Mouse (Mus musculus): Measurements from ENCODE around the gene Ddx28. TPM values are rescaled to one million over a fixed set of nuclear protein-coding genes. Genes with fewer than 3 reads are reported as not detected.
A peak's percentile ranks its signal among the peaks of the same experiment; 100 is the strongest.
"Not testable (repeated sequence)": the region's sequence is repeated elsewhere in the genome, so short reads cannot be mapped to it uniquely, and the experiment has no call there.

The Ddx28 gene
- polyA plus RNA-seq, 1 experiment from 2014 or later, result 22.8 TPM

- no peak for ATAC-seq
- no peaks in the 10 kb centered on the region for H3K27me3 ChIP-seq (replicated peaks; ENCODE audit: control insufficient read depth, insufficient read depth, low read length)
- H3K36me3 ChIP-seq (ENCODE audit: control insufficient read depth, insufficient read depth), result no peaks in the 10 kb centered on the region
- H3K4me2 ChIP-seq (ENCODE audit: low read length), result no peak overlapping the region
- no peaks in the 10 kb centered on the region; the same call in 1 of the 2 replicates for H3K4me1 ChIP-seq (replicated peaks; ENCODE audit: control insufficient read depth, insufficient read depth, low read length)
- no peak overlapping the region for H3K27ac ChIP-seq (ENCODE audit: low read length)
- no peaks in the 10 kb centered on the region for H3K9me3 ChIP-seq (ENCODE audit: control insufficient read depth, low read length)
- 85% methylated on average over 11 of the region's 11 CpGs for WGBS
- no peak overlapping the region for H3K9ac ChIP-seq (replicated peaks; ENCODE audit: low read depth, low read length)
- no peak overlapping the region for H3K4me3 ChIP-seq (replicated peaks; ENCODE audit: low read length)
These were observed 23.1 kb downstream of the Ddx28 start for GRCm38 (mm10) chr8:105988546-105988945.

DNA sequence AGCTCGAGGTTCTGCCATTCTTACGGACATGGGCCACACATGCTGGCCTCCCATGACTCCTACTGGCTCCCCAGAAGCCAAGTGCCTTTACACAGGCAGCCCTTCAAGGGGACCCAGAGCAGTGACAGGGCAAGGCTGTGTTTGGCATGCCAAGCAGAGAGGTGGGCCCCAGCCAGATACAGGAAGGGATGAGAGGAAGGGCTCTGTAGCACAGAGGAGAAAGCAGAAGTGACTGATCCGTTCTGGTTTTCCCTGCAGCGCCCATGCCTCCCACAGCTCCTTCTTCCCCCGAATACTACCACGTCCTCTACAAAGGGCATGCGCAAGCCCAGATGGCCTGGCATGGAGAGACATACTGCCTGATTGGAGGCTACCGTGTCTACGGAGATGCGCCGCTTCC is 28.3 kb downstream of the Ddx28 start:
- not testable (repeated sequence) for H3K4me1 ChIP-seq (replicated peaks; ENCODE audit: control insufficient read depth, insufficient read depth, low read length); H3K9ac ChIP-seq (replicated peaks; ENCODE audit: low read depth, low read length); H3K4me2 ChIP-seq (ENCODE audit: low read length); ATAC-seq; H3K4me3 ChIP-seq (replicated peaks; ENCODE audit: low read length); H3K36me3 ChIP-seq (ENCODE audit: control insufficient read depth, insufficient read depth); H3K9me3 ChIP-seq (ENCODE audit: control insufficient read depth, low read length); H3K27ac ChIP-seq (ENCODE audit: low read length); H3K27me3 ChIP-seq (replicated peaks; ENCODE audit: control insufficient read depth, insufficient read depth, low read length)
- 85% methylated on average over 11 of the region's 11 CpGs for WGBS

- Histone ChIP-seq H3K27ac (ENCODE audit: low read length) (no peak overlapping the region), H3K9ac (replicated peaks; ENCODE audit: low read depth, low read length) (no peak overlapping the region), H3K4me3 (replicated peaks; ENCODE audit: low read length) (no peak overlapping the region), H3K4me2 (ENCODE audit: low read length) (no peak overlapping the region), H3K4me1 (replicated peaks; ENCODE audit: control insufficient read depth, insufficient read depth, low read length) (no peaks in the 10 kb centered on the region), H3K36me3 (ENCODE audit: control insufficient read depth, insufficient read depth) (no peaks in the 10 kb centered on the region), H3K9me3 (ENCODE audit: control insufficient read depth, low read length) (no peaks in the 10 kb centered on the region), H3K27me3 (replicated peaks; ENCODE audit: control insufficient read depth, insufficient read depth, low read length) (no peaks in the 10 kb centered on the region)
- ATAC-seq, result no peak
- 94% methylated on average over 1 of the region's 1 CpGs for whole genome bisulfite sequencing
These were observed 30.5 kb downstream of the Ddx28 start for GRCm38 (mm10) chr8:105981146-105981545.

DNA sequence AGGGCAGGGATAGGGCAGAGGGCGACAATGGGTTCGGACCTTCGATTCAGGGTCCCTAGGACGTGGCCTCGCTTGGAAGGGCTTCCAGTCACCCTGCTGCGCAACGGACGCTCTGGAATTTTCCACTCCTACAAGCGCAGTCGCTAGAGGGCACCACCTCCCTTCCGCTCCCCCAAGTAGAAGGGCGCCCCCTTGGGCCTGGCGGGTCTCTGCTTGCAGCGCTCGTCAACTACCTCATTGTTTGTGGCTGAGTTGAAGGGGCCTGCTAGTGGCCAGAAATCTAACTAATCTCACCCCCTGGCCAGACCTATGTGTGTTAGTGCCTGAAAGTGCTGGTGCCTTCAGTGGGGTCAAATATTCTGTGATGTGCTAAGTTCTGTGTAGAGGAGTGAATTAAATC is 32.4 kb downstream of the Ddx28 start, which contains the start of gene Dpep3:
TSS of gene Dpep3 (minus strand) at position 105 of the 400 bp plus-strand sequence.
- no peak for ATAC-seq
- WGBS, result 92% methylated on average over 15 of the region's 15 CpGs
- Histone ChIP-seq H3K27me3 (replicated peaks; ENCODE audit: control insufficient read depth, insufficient read depth, low read length) (no peaks in the 10 kb centered on the region), H3K4me3 (replicated peaks; ENCODE audit: low read length) (no peak within 1 kb of the TSS), H3K9ac (replicated peaks; ENCODE audit: low read depth, low read length) (no peak within 1 kb of the TSS), H3K4me2 (ENCODE audit: low read length) (no peak within 1 kb of the TSS), H3K27ac (ENCODE audit: low read length) (no peak within 1 kb of the TSS), H3K4me1 (replicated peaks; ENCODE audit: control insufficient read depth, insufficient read depth, low read length) (no peaks in the 10 kb centered on the region), H3K9me3 (ENCODE audit: control insufficient read depth, low read length) (no peaks in the 10 kb centered on the region), H3K36me3 (ENCODE audit: control insufficient read depth, insufficient read depth) (no peaks in the 10 kb centered on the region)

- Histone ChIP-seq H3K4me3 (replicated peaks; ENCODE audit: low read length) (no peak overlapping the region), H3K4me2 (ENCODE audit: low read length) (no peak overlapping the region), H3K9ac (replicated peaks; ENCODE audit: low read depth, low read length) (no peak overlapping the region), H3K27ac (ENCODE audit: low read length) (no peak overlapping the region), H3K9me3 (ENCODE audit: control insufficient read depth, low read length) (no peaks in the 10 kb centered on the region), H3K36me3 (ENCODE audit: control insufficient read depth, insufficient read depth) (no peaks in the 10 kb centered on the region), H3K27me3 (replicated peaks; ENCODE audit: control insufficient read depth, insufficient read depth, low read length) (no peaks in the 10 kb centered on the region), H3K4me1 (replicated peaks; ENCODE audit: control insufficient read depth, insufficient read depth, low read length) (no peaks in the 10 kb centered on the region)
- 62% methylated on average over 7 of the region's 7 CpGs for WGBS
- no peak for ATAC-seq
These were observed 36.3 kb downstream of the Ddx28 start for GRCm38 (mm10) chr8:105975363-105975762.

DNA sequence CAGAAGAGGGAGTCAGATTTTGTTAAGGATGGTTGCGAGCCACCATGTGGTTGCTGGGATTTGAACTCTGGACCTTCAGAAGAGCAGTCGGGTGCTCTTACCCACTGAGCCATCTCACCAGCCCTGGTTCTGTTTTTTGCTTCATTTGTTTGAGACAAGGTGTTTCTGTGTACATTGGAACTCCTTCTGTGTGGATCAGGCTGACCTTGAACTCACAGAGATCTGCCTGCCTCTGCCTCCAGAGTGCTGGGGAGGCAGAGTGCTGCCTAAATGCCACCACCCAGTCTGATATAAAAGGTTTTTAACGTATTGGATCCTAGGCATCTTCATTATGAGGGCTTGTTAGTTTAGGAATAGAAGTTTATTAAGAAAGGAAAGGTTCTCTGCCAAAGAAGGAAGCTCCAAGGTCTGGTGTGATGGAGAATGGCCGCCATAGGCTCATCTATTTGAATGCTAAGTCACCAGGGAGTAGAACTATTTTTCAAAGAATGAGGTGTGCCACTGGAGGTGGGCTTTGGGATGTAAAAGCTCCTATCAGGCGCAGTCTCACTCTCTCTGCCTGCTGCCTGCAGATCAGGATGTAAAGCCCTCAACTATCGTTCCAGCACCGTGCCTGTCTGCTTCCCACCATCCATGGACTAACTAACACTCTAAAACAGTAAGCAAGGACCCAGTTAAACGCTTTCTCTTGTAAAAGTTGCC is 40.5 kb downstream of the Ddx28 start:
- 73% methylated on average over 8 of the region's 8 CpGs for WGBS
- Histone ChIP-seq H3K4me2 (ENCODE audit: low read length) (no peak overlapping the region), H3K27me3 (replicated peaks; ENCODE audit: control insufficient read depth, insufficient read depth, low read length) (peaks cover 11% of the 10 kb centered on the region), H3K4me3 (replicated peaks; ENCODE audit: low read length) (no peak overlapping the region), H3K4me1 (replicated peaks; ENCODE audit: control insufficient read depth, insufficient read depth, low read length) (no peaks in the 10 kb centered on the region), H3K9me3 (ENCODE audit: control insufficient read depth, low read length) (no peaks in the 10 kb centered on the region), H3K9ac (replicated peaks; ENCODE audit: low read depth, low read length) (no peak overlapping the region), H3K36me3 (ENCODE audit: control insufficient read depth, insufficient read depth) (no peaks in the 10 kb centered on the region), H3K27ac (ENCODE audit: low read length) (no peak overlapping the region)
- ATAC-seq, result no peak

- Histone ChIP-seq H3K27ac (ENCODE audit: low read length) (no peak overlapping the region), H3K4me1 (replicated peaks; ENCODE audit: control insufficient read depth, insufficient read depth, low read length) (no peaks in the 10 kb centered on the region), H3K4me3 (replicated peaks; ENCODE audit: low read length) (no peak overlapping the region), H3K36me3 (ENCODE audit: control insufficient read depth, insufficient read depth) (no peaks in the 10 kb centered on the region), H3K9me3 (ENCODE audit: control insufficient read depth, low read length) (no peaks in the 10 kb centered on the region), H3K9ac (replicated peaks; ENCODE audit: low read depth, low read length) (no peak overlapping the region), H3K4me2 (ENCODE audit: low read length) (no peak overlapping the region), H3K27me3 (replicated peaks; ENCODE audit: control insufficient read depth, insufficient read depth, low read length) (peaks cover 15% of the 10 kb centered on the region)
- no peak for ATAC-seq
- WGBS, result 64% methylated on average over 1 of the region's 1 CpGs
These were observed 42.3 kb downstream of the Ddx28 start for GRCm38 (mm10) chr8:105969367-105969766.

- no peak overlapping the region for H3K27ac ChIP-seq (ENCODE audit: low read length)
- no peak overlapping the region for H3K4me2 ChIP-seq (ENCODE audit: low read length)
- H3K4me3 ChIP-seq (replicated peaks; ENCODE audit: low read length), result no peak overlapping the region
- 0 out of 2 replicates have a peak, but pooled peaks have one; percentile 10 for ATAC-seq
- H3K36me3 ChIP-seq (ENCODE audit: control insufficient read depth, insufficient read depth), result no peaks in the 10 kb centered on the region
- 8% methylated on average over 19 of the region's 19 CpGs for WGBS
- H3K9me3 ChIP-seq (ENCODE audit: control insufficient read depth, low read length), result no peaks in the 10 kb centered on the region
- H3K4me1 ChIP-seq (replicated peaks; ENCODE audit: control insufficient read depth, insufficient read depth, low read length), result no peaks in the 10 kb centered on the region
- no peak overlapping the region for H3K9ac ChIP-seq (replicated peaks; ENCODE audit: low read depth, low read length)
- peaks cover 15% of the 10 kb centered on the region for H3K27me3 ChIP-seq (replicated peaks; ENCODE audit: control insufficient read depth, insufficient read depth, low read length)
These were observed 44.9 kb downstream of the Ddx28 start for GRCm38 (mm10) chr8:105966692-105967311.

DNA sequence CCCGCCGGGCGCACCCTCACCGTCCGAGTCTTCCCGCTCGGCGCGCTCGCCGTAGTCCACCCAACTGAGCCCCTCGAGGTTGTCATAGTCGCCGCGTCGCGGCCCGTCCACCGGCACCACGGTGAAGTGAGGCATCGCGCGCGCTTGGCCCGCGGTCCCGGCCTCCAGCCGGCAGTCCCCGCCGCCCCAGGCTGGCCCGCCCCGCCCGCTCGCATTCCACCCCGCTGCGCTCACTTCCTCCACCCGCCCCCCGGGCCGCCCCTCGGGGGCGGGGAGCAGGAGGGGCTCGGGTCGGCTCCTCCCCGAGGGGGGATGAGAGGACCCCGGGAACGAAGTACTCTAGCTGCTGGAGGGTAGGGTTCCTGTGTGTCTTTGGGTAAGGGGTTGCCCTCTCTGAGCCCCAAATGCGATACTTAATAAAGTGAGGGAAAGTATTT is 45.8 kb downstream of the Ddx28 start, which contains the start of gene Slc12a4:
TSS of gene Slc12a4 (minus strand) at position 193 of the 437 bp plus-strand sequence.
- H3K9me3 ChIP-seq (ENCODE audit: control insufficient read depth, low read length), result no peaks in the 10 kb centered on the region
- peak; percentile 87 for ATAC-seq
- H3K27me3 ChIP-seq (replicated peaks; ENCODE audit: control insufficient read depth, insufficient read depth, low read length), result peaks cover 15% of the 10 kb centered on the region
- H3K36me3 ChIP-seq (ENCODE audit: control insufficient read depth, insufficient read depth), result no peaks in the 10 kb centered on the region
- no peak within 1 kb of the TSS for H3K27ac ChIP-seq (ENCODE audit: low read length)
- H3K9ac ChIP-seq (replicated peaks; ENCODE audit: low read depth, low read length), result peak within 1 kb of the TSS; percentile 70
- no peaks in the 10 kb centered on the region for H3K4me1 ChIP-seq (replicated peaks; ENCODE audit: control insufficient read depth, insufficient read depth, low read length)
- peak within 1 kb of the TSS; percentile 59 for H3K4me3 ChIP-seq (replicated peaks; ENCODE audit: low read length)
- under 1% methylated on average over 46 of the region's 47 CpGs for WGBS
- peak within 1 kb of the TSS; percentile 67 for H3K4me2 ChIP-seq (ENCODE audit: low read length)
